Mouse (Mus musculus): Measurements from ENCODE around the gene Ppp4c.

DNA sequence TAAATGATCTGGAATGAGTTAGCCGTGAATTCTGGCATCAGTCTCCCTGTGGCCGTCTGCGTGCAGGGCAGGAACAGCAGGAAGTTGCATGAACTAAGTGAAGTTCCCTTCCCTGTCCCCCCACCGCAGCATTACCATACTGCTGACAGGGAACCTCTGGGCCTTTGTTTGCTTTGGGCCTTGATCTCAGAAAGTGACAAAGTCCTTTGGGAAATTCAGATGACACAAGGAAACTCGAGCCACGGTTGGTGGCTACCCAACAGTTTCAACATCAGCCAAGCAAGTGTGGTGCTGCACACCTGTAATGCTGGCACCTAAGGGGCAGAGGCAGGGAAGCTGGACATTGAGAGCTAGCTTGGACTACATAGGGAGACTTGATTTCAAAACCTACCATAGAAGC lies 45.5 kb downstream of the Ppp4c start:
- TF ChIP-seq EP300 (IDR thresholded peaks at IDR 0.05) (no peak), CTCF (IDR thresholded peaks at IDR 0.05) (no peak)
